Mouse (Mus musculus) CH12.LX (cell line): ENCODE measurements around the gene Uvrag.

Experiments used
- CTCF ChIP-seq, 2 experiments: IDR thresholded peaks in 1 of 2; conservative IDR thresholded peaks in 1 of 2; 2 replicates each; pipeline ENCODE4 v1.5.1; 2011 to 2012; ENCODE audit warnings: low read depth in 2 of 2, low read length in 2 of 2, improper control_type of control experiment in 1 of 2, inconsistent platforms in 1 of 2, mild to moderate bottlenecking in 1 of 2, moderate library complexity in 1 of 2
- E2F4 ChIP-seq: IDR thresholded peaks from 2 replicates; pipeline ENCODE4 v1.6.1; 2011; ENCODE audit warnings: low read depth, low read length, improper control_type of control experiment; ENCODE audit not compliant: insufficient replicate concordance
- HCFC1 ChIP-seq: IDR thresholded peaks from 2 replicates; pipeline ENCODE4 v1.6.1; 2012; ENCODE audit warnings: low read depth, mild to moderate bottlenecking, inconsistent platforms, low read length, improper control_type of control experiment
- POLR2A ChIP-seq: IDR thresholded peaks from 2 replicates; pipeline ENCODE4 v1.6.1; 2011; ENCODE audit warnings: low read depth, mild to moderate bottlenecking, improper control_type of control experiment, low read length

GRCm38 (mm10) chr7:99171730-99172463 lies 31.0 kb upstream of the Uvrag start:
- TF ChIP-seq E2F4 (no peak), CTCF (conservative IDR thresholded peaks at IDR 0.05 in 1 of 2, IDR thresholded peaks at IDR 0.05 in 1 of 2; ENCODE audit: low read depth in 2 of 2, low read length in 2 of 2) (no peak), POLR2A (no peak), HCFC1 (no peak)
